Mouse (Mus musculus) heart, postnatal 36 days (tissue): Measurements from ENCODE around the gene Gcnt4. TPM values are rescaled to one million over a fixed set of nuclear protein-coding genes. Genes with fewer than 3 reads are reported as not detected.

Experiments used
- DNase-seq, 2 experiments: peaks; one replicate each; pipeline ENCODE4 v3.0.0; 2021 to 2022
- intact Hi-C: fragments of 180-260 bp; cut with DNase I; formaldehyde crosslinking; loops from one replicate; pipeline ENCODE4 v1.15.1; 2025
- total RNA-seq, 2 experiments: library from RNA; stranded (reverse); gene quantifications; 2 replicates each; pipeline ENCODE4 v1.2.3; 2021

Gcnt4 gene
- total RNA-seq, 2 experiments from 2014 or later: 0.05 to 0.14 TPM

GRCm38 (mm10) chr13:96990045-96990444 is 65.6 kb downstream of the Gcnt4 start:
- intact Hi-C loops: no loop called here
- no peak for DNase-seq

GRCm38 (mm10) chr13:96990561-96991265 is 66.2 kb downstream of the Gcnt4 start:
- DNase-seq: no peak
- intact Hi-C loops: no loop called here

GRCm38 (mm10) chr13:96993291-96993989 is 69.0 kb downstream of the Gcnt4 start:
- intact Hi-C loops: no loop called here
- DNase-seq: no peak

GRCm38 (mm10) chr13:96995243-96995642 is 70.8 kb downstream of the Gcnt4 start:
- intact Hi-C loops: no loop called here
- no peak for DNase-seq

GRCm38 (mm10) chr13:96997080-96997479 is 72.6 kb downstream of the Gcnt4 start:
- intact Hi-C loops: no loop called here
- no peak for DNase-seq

Other genes with a start within 250 kb of the Gcnt4 start
- not detected for gene Ankrd31, start 176.4 kb upstream of the Gcnt4 start, total RNA-seq
- not detected for gene 1700029F12Rik, start 109.7 kb downstream of the Gcnt4 start, total RNA-seq
- gene Fam169a, start 142.6 kb downstream of the Gcnt4 start, total RNA-seq: under 1 TPM; 0.22 to 0.69 TPM
- 1 to 10 TPM in 1 of 2 experiments, under 1 TPM in 1; 0.46 to 8.8 TPM for gene Gm6169, start 174.5 kb downstream of the Gcnt4 start, total RNA-seq
- 10 to 100 TPM; 50.5 to 50.7 TPM for gene Gfm2, start 213.2 kb downstream of the Gcnt4 start, total RNA-seq
- gene Nsa2, start 213.2 kb downstream of the Gcnt4 start, total RNA-seq: 10 to 100 TPM; 42.6 to 49.5 TPM